Mouse (Mus musculus) liver, adult 2 months (tissue): ENCODE measurements around the gene Rdx.

ENCODE experiments used
- CTCF ChIP-seq: fragments of 200-500 bp; IDR thresholded peaks from 2 replicates; pipeline ENCODE4 v1.5.1; 2011; ENCODE audit warnings: low read depth, low read length, control low read depth
- POLR2A ChIP-seq: fragments of 200-500 bp; IDR thresholded peaks from 2 replicates; pipeline ENCODE4 v1.6.1; 2011; ENCODE audit warnings: low read length, control low read depth; ENCODE audit not compliant: insufficient read depth; ENCODE audit errors: extremely low read depth

DNA sequence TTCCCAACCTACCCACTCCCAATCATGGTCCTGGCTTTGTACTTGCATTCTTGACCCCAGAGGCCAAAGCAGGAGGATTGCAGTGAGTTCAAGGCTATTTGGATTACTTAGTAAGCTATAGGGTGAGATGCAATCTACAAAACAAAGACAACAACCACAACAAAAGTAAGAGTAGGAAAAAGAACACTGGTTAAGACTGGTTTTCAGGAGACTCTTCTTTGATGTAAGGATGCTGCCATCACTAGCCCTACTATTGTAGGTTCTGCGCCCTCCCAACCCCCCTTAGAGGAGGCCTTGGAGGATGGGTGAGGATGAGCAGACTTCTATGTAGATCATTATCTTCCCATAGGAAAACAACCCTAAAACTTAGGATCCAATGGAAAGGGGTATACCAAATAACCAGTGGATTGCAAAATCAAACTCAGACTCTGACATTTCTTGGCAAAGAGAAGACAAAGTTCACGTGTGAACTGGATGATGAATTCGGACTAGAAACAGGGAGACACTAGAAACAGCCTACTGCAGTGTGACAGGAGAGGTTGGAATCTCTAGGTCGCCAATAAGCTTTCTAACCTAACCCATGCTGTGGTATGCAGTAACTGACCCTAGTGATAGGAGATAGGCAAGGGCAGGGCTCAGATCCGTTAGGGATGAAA is 34.1 kb upstream of the Rdx start:
- no peak for TF ChIP-seq CTCF
- no peak for TF ChIP-seq POLR2A
